Mouse (Mus musculus) lung, embryonic 15.5 days (tissue): ENCODE measurements around the gene Lxn. TPM values are rescaled to one million over a fixed set of nuclear protein-coding genes. Genes with fewer than 3 reads are reported as not detected.

Source experiments
- ATAC-seq: fragments of 200-750 bp; cut with Nextera tagmentation; 2 replicates; pipeline ENCODE4 v1.8.0; 2017; ENCODE audit warnings: moderate number of reproducible peaks, borderline replicate concordance; ENCODE audit not compliant: low FRiP score, low TSS enrichment; ENCODE audit errors: extremely low read depth
- H3K27ac ChIP-seq: fragments of 300-500 bp; sonication (generic); 2 replicates; pipeline ENCODE4 v1.5.1; 2015; ENCODE audit warnings: moderate library complexity, mild to moderate bottlenecking, inconsistent platforms
- H3K27me3 ChIP-seq: fragments of 300-500 bp; sonication (generic); 2 replicates; pipeline ENCODE4 v1.6.1; 2015; ENCODE audit warnings: inconsistent platforms
- H3K36me3 ChIP-seq: fragments of 300-500 bp; sonication (generic); 2 replicates; pipeline ENCODE4 v1.6.1; 2015; ENCODE audit warnings: inconsistent platforms
- H3K4me1 ChIP-seq: fragments of 300-500 bp; sonication (generic); 2 replicates; pipeline ENCODE4 v1.6.1; 2015; ENCODE audit warnings: inconsistent platforms
- H3K4me2 ChIP-seq: fragments of 300-500 bp; sonication (generic); 2 replicates; pipeline ENCODE4 v1.6.1; 2015; ENCODE audit warnings: inconsistent platforms, mild to moderate bottlenecking, moderate library complexity
- H3K4me3 ChIP-seq: fragments of 300-500 bp; sonication (generic); 2 replicates; pipeline ENCODE4 v1.5.1; 2015; ENCODE audit warnings: mild to moderate bottlenecking, inconsistent platforms
- H3K9ac ChIP-seq: fragments of 300-500 bp; sonication (generic); 2 replicates; pipeline ENCODE4 v1.6.1; 2015; ENCODE audit warnings: inconsistent platforms
- H3K9me3 ChIP-seq: fragments of 300-500 bp; sonication (generic); 2 replicates; pipeline ENCODE4 v1.6.1; 2016; ENCODE audit warnings: inconsistent platforms
- WGBS: fragments of 180-500 bp; shearing (Covaris S2); methylation state at CpG from one replicate; pipeline ENCODE4 v1.1.7; 2015; 5-methylcytosine and 5-hydroxymethylcytosine counted together
- polyA plus RNA-seq: library from polyadenylated mRNA; unstranded; fragments of >200 nt; fragmentation: Nextera tagmentation; extraction: Ambion mirVana; gene quantifications from 2 replicates; pipeline ENCODE4 v1.2.1, GENCODE M21; 2015

Gene Lxn
- polyA plus RNA-seq, 1 experiment from 2014 or later = 189 TPM

GRCm38 (mm10) chr3:67490156-67490555, 26.4 kb upstream of the Lxn start:
- Histone ChIP-seq H3K4me2 (no peak overlapping the region), H3K27ac (no peak overlapping the region), H3K4me3 (no peak overlapping the region), H3K9me3 (no peaks in the 10 kb centered on the region), H3K36me3 (no peaks in the 10 kb centered on the region), H3K27me3 (no peaks in the 10 kb centered on the region), H3K9ac (no peak overlapping the region), H3K4me1 (no peaks in the 10 kb centered on the region)
- 15% methylated on average over 4 of the region's 4 CpGs for WGBS
- ATAC-seq = no peak

- Histone ChIP-seq H3K4me2 (no peak overlapping the region), H3K9me3 (no peaks in the 10 kb centered on the region), H3K36me3 (no peaks in the 10 kb centered on the region), H3K4me1 (no peaks in the 10 kb centered on the region), H3K27ac (no peak overlapping the region), H3K27me3 (no peaks in the 10 kb centered on the region), H3K4me3 (no peak overlapping the region), H3K9ac (no peak overlapping the region)
- no peak for ATAC-seq
- WGBS = 76% methylated on average over 2 of the region's 2 CpGs
These were observed 21.5 kb upstream of the Lxn start for GRCm38 (mm10) chr3:67485233-67485632.

- no peaks in the 10 kb centered on the region for H3K9me3 ChIP-seq
- H3K27ac ChIP-seq = no peak overlapping the region
- peaks cover 3% of the 10 kb centered on the region; the same call in 1 of the 2 replicates for H3K36me3 ChIP-seq
- no peak overlapping the region for H3K4me3 ChIP-seq
- no peak for ATAC-seq
- H3K27me3 ChIP-seq = no peaks in the 10 kb centered on the region
- H3K4me2 ChIP-seq = no peak overlapping the region
- no peaks in the 10 kb centered on the region for H3K4me1 ChIP-seq
- H3K9ac ChIP-seq = no peak overlapping the region
- 89% methylated on average over 10 of the region's 10 CpGs for WGBS
These were observed 18.7 kb upstream of the Lxn start for GRCm38 (mm10) chr3:67482400-67482799.

GRCm38 (mm10) chr3:67479806-67480205, 16.1 kb upstream of the Lxn start:
- no peak overlapping the region for H3K27ac ChIP-seq
- peaks cover 15% of the 10 kb centered on the region for H3K36me3 ChIP-seq
- no peak overlapping the region for H3K9ac ChIP-seq
- no peak overlapping the region for H3K4me3 ChIP-seq
- H3K4me2 ChIP-seq = no peak overlapping the region
- no peaks in the 10 kb centered on the region for H3K9me3 ChIP-seq
- H3K4me1 ChIP-seq = no peaks in the 10 kb centered on the region
- no peaks in the 10 kb centered on the region for H3K27me3 ChIP-seq
- no peak for ATAC-seq
- WGBS = 87% methylated on average over 11 of the region's 11 CpGs

- H3K9me3 ChIP-seq = no peaks in the 10 kb centered on the region
- no peak overlapping the region for H3K4me3 ChIP-seq
- H3K9ac ChIP-seq = no peak overlapping the region
- H3K36me3 ChIP-seq = peaks cover 27% of the 10 kb centered on the region
- no peaks in the 10 kb centered on the region for H3K4me1 ChIP-seq
- H3K27me3 ChIP-seq = no peaks in the 10 kb centered on the region
- 66% methylated on average over 6 of the region's 6 CpGs for WGBS
- ATAC-seq = no peak
- H3K4me2 ChIP-seq = no peak overlapping the region
- H3K27ac ChIP-seq = no peak overlapping the region
These were observed 9.7 kb upstream of the Lxn start for GRCm38 (mm10) chr3:67473438-67473837.

GRCm38 (mm10) chr3:67471408-67472127, 7.8 kb upstream of the Lxn start:
- no peak for ATAC-seq
- no peak overlapping the region for H3K9ac ChIP-seq
- 67% methylated on average over 4 of the region's 4 CpGs for WGBS
- H3K36me3 ChIP-seq = peaks cover 27% of the 10 kb centered on the region; the same call in 1 of the 2 replicates
- no peaks in the 10 kb centered on the region for H3K9me3 ChIP-seq
- H3K4me3 ChIP-seq = no peak overlapping the region
- H3K4me1 ChIP-seq = no peaks in the 10 kb centered on the region
- H3K27me3 ChIP-seq = no peaks in the 10 kb centered on the region
- H3K4me2 ChIP-seq = no peak overlapping the region
- H3K27ac ChIP-seq = no peak overlapping the region

GRCm38 (mm10) chr3:67467281-67467680, 3.6 kb upstream of the Lxn start:
- H3K4me2 ChIP-seq = no peak overlapping the region
- H3K27ac ChIP-seq = no peak overlapping the region
- WGBS = 90% methylated on average over 2 of the region's 2 CpGs
- ATAC-seq = no peak
- peaks cover 19% of the 10 kb centered on the region; the same call in 1 of the 2 replicates for H3K36me3 ChIP-seq
- no peaks in the 10 kb centered on the region for H3K27me3 ChIP-seq
- H3K9me3 ChIP-seq = no peaks in the 10 kb centered on the region
- H3K4me1 ChIP-seq = peaks cover 8% of the 10 kb centered on the region; the same call in 1 of the 2 replicates
- no peak overlapping the region for H3K9ac ChIP-seq
- no peak overlapping the region for H3K4me3 ChIP-seq

- no peak overlapping the region for H3K27ac ChIP-seq
- no peaks in the 10 kb centered on the region for H3K27me3 ChIP-seq
- H3K9me3 ChIP-seq = no peaks in the 10 kb centered on the region
- ATAC-seq = no peak
- H3K4me2 ChIP-seq = no peak overlapping the region
- H3K4me1 ChIP-seq = peaks cover 11% of the 10 kb centered on the region
- no peak overlapping the region for H3K4me3 ChIP-seq
- 92% methylated on average over 5 of the region's 5 CpGs for WGBS
- no peak overlapping the region for H3K9ac ChIP-seq
- peaks cover 17% of the 10 kb centered on the region; the same call in 1 of the 2 replicates for H3K36me3 ChIP-seq
These were observed 2.9 kb upstream of the Lxn start for GRCm38 (mm10) chr3:67466576-67466975.

GRCm38 (mm10) chr3:67463001-67463400, 725 bp downstream of the Lxn start:
- peaks cover 11% of the 10 kb centered on the region for H3K4me1 ChIP-seq
- peak overlapping the region; percentile 87 for H3K27ac ChIP-seq
- peak overlapping the region; percentile 61 for H3K4me2 ChIP-seq
- WGBS = 0% methylated on average over 12 of the region's 12 CpGs
- no peaks in the 10 kb centered on the region for H3K9me3 ChIP-seq
- H3K4me3 ChIP-seq = peak overlapping the region; percentile 62
- peaks cover 32% of the 10 kb centered on the region for H3K36me3 ChIP-seq
- H3K9ac ChIP-seq = peak overlapping the region; percentile 49
- 0 out of 2 replicates have a peak, but pooled peaks have one; percentile 33 for ATAC-seq
- H3K27me3 ChIP-seq = no peaks in the 10 kb centered on the region

- H3K9ac ChIP-seq = peak overlapping the region; percentile 11; the same call in 1 of the 2 replicates
- peaks cover 11% of the 10 kb centered on the region for H3K4me1 ChIP-seq
- peaks cover 33% of the 10 kb centered on the region for H3K36me3 ChIP-seq
- no peaks in the 10 kb centered on the region for H3K27me3 ChIP-seq
- 20% methylated on average over 10 of the region's 10 CpGs for WGBS
- peak; percentile 45 for ATAC-seq
- no peak overlapping the region; the same call in 1 of the 2 replicates for H3K27ac ChIP-seq
- H3K4me3 ChIP-seq = peak overlapping the region; percentile 62
- H3K4me2 ChIP-seq = peak overlapping the region; percentile 61
- no peaks in the 10 kb centered on the region for H3K9me3 ChIP-seq
These were observed 1.1 kb downstream of the Lxn start for GRCm38 (mm10) chr3:67462578-67462977.

- Histone ChIP-seq H3K4me1 (peaks cover 11% of the 10 kb centered on the region), H3K4me3 (peak overlapping the region; percentile 62), H3K27ac (peak overlapping the region; percentile 40; the same call in 1 of the 2 replicates), H3K36me3 (peaks cover 37% of the 10 kb centered on the region), H3K9me3 (no peaks in the 10 kb centered on the region), H3K27me3 (no peaks in the 10 kb centered on the region), H3K4me2 (peak overlapping the region; percentile 61), H3K9ac (no peak overlapping the region)
- no peak for ATAC-seq
- WGBS = 72% methylated on average over 7 of the region's 7 CpGs
These were observed 1.7 kb downstream of the Lxn start for GRCm38 (mm10) chr3:67462015-67462414.

GRCm38 (mm10) chr3:67459881-67460280, 3.8 kb downstream of the Lxn start:
- Histone ChIP-seq H3K27ac (no peak overlapping the region), H3K9ac (no peak overlapping the region), H3K27me3 (no peaks in the 10 kb centered on the region), H3K9me3 (no peaks in the 10 kb centered on the region), H3K4me1 (peaks cover 11% of the 10 kb centered on the region), H3K36me3 (peaks cover 52% of the 10 kb centered on the region), H3K4me3 (no peak overlapping the region), H3K4me2 (no peak overlapping the region)
- no peak for ATAC-seq
- WGBS = 91% methylated on average over 3 of the region's 3 CpGs
